Mouse (Mus musculus) neural tube, embryonic 12.5 days (tissue): Measurements from ENCODE around the gene Kctd5. TPM values are rescaled to one million over a fixed set of nuclear protein-coding genes. Genes with fewer than 3 reads are reported as not detected.

Experiments used
- ATAC-seq: fragments of 200-750 bp; cut with Nextera tagmentation; 2 replicates; pipeline ENCODE4 v1.8.0; 2017; ENCODE audit warnings: low read depth, mild to moderate bottlenecking, moderate TSS enrichment, moderate library complexity; ENCODE audit not compliant: low FRiP score
- H3K27ac ChIP-seq: fragments of 300-500 bp; sonication (generic); 2 replicates; pipeline ENCODE4 v1.5.1; 2016
- H3K27me3 ChIP-seq: fragments of 300-500 bp; sonication (generic); replicated peaks from 2 replicates; pipeline ENCODE4 v1.6.1; 2016; ENCODE audit warnings: mild to moderate bottlenecking
- H3K36me3 ChIP-seq: fragments of 300-500 bp; sonication (generic); 2 replicates; pipeline ENCODE4 v1.6.1; 2016; ENCODE audit warnings: mild to moderate bottlenecking
- H3K4me1 ChIP-seq: fragments of 300-500 bp; sonication (generic); 2 replicates; pipeline ENCODE4 v1.6.1; 2016
- H3K4me2 ChIP-seq: fragments of 300-500 bp; sonication (generic); replicated peaks from 2 replicates; pipeline ENCODE4 v1.6.1; 2016; ENCODE audit warnings: mild to moderate bottlenecking
- H3K4me3 ChIP-seq: fragments of 300-500 bp; sonication (generic); 2 replicates; pipeline ENCODE4 v1.5.1; 2016
- H3K9ac ChIP-seq: fragments of 300-500 bp; sonication (generic); 2 replicates; pipeline ENCODE4 v1.6.1; 2016; ENCODE audit warnings: mild to moderate bottlenecking
- H3K9me3 ChIP-seq: fragments of 300-500 bp; sonication (generic); 2 replicates; pipeline ENCODE4 v1.6.1; 2016; ENCODE audit warnings: mild to moderate bottlenecking
- WGBS: fragments of 180-500 bp; shearing (Covaris S2); methylation state at CpG from one replicate; pipeline ENCODE4 v1.1.7; 2016; 5-methylcytosine and 5-hydroxymethylcytosine counted together
- polyA plus RNA-seq: library from polyadenylated mRNA; unstranded; fragments of >200 nt; fragmentation: Nextera tagmentation; extraction: Ambion mirVana; gene quantifications from 2 replicates; pipeline ENCODE4 v1.2.1, GENCODE M21; 2016

Gene Kctd5
- polyA plus RNA-seq, 1 experiment from 2014 or later: 99.6 TPM

DNA sequence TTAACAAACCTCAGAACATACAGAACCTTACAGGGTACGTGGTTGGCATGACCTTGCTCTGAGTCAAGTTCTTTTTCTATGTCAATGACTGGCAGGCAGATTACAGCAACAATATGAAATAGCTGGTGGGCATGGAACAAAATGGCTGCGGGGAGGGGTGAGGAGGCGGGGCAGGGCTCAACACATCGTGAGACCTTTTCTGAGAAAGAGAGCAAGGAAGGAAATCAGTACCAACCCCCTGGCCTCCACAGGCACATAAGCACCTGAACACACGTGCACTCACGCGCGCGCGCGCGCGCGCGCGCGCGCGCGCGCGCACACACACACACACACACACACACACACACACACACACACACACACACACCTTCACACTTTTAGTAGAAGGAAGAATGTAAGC is 42.7 kb downstream of the Kctd5 start:
- Histone ChIP-seq H3K27me3 (no peaks in the 10 kb centered on the region), H3K36me3 (no peaks in the 10 kb centered on the region), H3K4me1 (no peaks in the 10 kb centered on the region), H3K27ac (no peak overlapping the region), H3K9ac (no peak overlapping the region), H3K4me2 (no peak overlapping the region), H3K4me3 (no peak overlapping the region), H3K9me3 (no peaks in the 10 kb centered on the region)
- ATAC-seq: no peak
- 90% methylated on average over 21 of the region's 22 CpGs for WGBS

DNA sequence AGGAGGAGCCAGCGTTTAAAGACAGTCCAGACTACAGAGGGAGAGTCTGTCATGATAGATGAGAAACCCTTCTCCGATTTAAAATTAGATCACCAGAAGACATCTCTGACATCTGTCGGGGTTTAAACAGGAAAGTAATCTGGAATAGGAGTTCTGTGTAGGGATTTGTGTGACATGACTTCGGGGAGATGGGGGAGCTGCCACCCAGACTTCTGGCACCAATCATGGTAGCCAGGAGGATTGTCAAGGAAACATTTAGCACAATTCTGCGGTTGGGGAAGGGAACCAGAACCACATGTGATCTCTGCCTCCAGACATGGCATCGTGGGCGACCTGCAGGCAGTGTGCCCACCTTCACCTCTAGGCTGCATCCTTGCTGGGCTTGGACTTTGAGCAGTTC is 43.8 kb downstream of the Kctd5 start:
- Histone ChIP-seq H3K9ac (no peak overlapping the region), H3K4me2 (no peak overlapping the region), H3K36me3 (no peaks in the 10 kb centered on the region), H3K4me1 (no peaks in the 10 kb centered on the region), H3K4me3 (no peak overlapping the region), H3K9me3 (no peaks in the 10 kb centered on the region), H3K27ac (no peak overlapping the region), H3K27me3 (no peaks in the 10 kb centered on the region)
- no peak for ATAC-seq
- WGBS: 85% methylated on average over 7 of the region's 7 CpGs

DNA sequence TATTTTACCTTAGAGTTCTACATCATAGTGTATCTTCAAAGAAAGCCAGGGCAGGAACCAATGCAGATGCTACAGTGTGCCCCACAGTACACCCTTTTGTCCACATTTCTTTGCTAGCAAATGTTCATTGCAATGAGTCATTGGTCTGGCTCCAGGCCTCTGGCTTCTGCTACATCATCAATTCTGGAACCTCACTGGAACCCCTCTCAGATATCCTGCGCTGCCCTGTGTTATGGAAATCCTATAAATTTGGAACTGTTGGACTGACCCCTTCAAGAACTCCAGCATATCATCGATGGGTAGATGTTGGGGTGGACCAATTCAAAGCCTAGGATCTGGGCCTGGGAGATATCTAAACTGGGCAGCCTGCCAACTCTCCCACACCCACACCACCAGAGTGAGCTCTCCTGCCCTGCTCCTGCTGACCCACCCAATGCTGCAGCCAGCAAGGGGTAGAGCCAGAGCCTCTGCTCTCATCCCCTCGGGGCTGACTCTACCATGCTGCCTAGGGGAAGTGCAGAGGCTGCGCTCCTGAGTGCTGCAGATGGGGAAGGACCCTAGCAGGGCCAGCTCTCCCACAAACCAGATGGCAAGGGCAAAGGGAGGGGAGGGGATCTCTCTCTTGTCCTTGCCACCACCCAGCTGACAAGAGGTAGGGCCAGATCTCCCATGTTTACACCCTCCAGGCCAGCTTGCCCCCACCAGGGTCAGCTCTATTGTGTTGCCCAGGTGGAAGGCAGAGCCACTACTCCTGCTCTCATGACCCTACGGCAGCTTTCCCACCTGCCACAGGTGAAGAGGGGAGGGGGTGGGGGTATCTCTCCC is 51.7 kb downstream of the Kctd5 start:
- no peaks in the 10 kb centered on the region for H3K36me3 ChIP-seq
- H3K4me2 ChIP-seq: no peak overlapping the region
- no peak for ATAC-seq
- H3K4me3 ChIP-seq: no peak overlapping the region
- H3K27me3 ChIP-seq: no peaks in the 10 kb centered on the region
- H3K4me1 ChIP-seq: no peaks in the 10 kb centered on the region
- no peaks in the 10 kb centered on the region for H3K9me3 ChIP-seq
- no peak overlapping the region for H3K9ac ChIP-seq
- WGBS: 78% methylated on average over 5 of the region's 5 CpGs
- H3K27ac ChIP-seq: no peak overlapping the region

DNA sequence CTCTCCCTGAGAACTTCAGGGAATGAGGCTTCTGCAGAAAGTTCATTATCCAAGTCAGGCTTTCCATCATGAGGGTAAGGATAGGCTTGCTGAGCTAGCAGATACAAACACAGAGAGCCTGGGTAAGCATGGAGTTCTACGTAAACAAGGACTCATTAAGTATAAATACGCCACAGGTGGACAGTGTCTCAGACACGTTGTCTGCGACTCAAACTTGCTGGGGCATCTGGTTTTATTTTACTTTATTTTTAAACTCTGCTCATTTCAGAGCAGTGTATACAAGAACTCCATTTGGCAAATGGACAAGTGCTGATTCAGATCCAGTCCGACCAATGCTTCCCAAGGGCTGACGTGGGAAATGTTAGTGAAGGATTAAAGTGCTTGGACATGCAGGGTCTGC is 52.6 kb downstream of the Kctd5 start:
- Histone ChIP-seq H3K9me3 (no peaks in the 10 kb centered on the region), H3K9ac (no peak overlapping the region), H3K36me3 (no peaks in the 10 kb centered on the region), H3K4me3 (no peak overlapping the region), H3K27ac (no peak overlapping the region), H3K4me2 (no peak overlapping the region), H3K4me1 (no peaks in the 10 kb centered on the region), H3K27me3 (no peaks in the 10 kb centered on the region)
- ATAC-seq: no peak
- WGBS: 85% methylated on average over 6 of the region's 6 CpGs

DNA sequence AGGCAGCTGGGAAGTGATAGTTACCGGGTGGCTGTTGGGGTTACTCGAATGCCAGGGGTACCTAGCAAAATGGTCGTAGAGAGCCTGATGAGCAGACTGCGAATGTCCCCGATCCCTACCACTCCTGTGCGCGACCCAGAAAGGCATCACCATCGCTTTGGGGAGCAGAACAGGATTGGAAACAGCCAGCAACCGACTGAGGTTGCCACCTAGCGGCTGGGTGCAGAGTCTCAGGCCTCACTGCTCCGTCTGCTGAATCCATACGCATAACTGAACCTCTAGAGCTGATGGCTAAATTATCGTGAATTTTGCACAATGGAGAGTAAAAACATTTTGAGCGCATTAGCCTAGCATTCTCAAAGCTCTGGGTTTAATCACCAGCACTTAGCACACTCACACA is 57.6 kb downstream of the Kctd5 start:
- no peaks in the 10 kb centered on the region for H3K4me1 ChIP-seq
- no peak for ATAC-seq
- 32% methylated on average over 14 of the region's 14 CpGs for WGBS
- no peaks in the 10 kb centered on the region for H3K9me3 ChIP-seq
- H3K36me3 ChIP-seq: no peaks in the 10 kb centered on the region
- no peak overlapping the region for H3K27ac ChIP-seq
- no peak overlapping the region for H3K9ac ChIP-seq
- H3K4me2 ChIP-seq: no peak overlapping the region
- no peak overlapping the region for H3K4me3 ChIP-seq
- no peaks in the 10 kb centered on the region for H3K27me3 ChIP-seq

DNA sequence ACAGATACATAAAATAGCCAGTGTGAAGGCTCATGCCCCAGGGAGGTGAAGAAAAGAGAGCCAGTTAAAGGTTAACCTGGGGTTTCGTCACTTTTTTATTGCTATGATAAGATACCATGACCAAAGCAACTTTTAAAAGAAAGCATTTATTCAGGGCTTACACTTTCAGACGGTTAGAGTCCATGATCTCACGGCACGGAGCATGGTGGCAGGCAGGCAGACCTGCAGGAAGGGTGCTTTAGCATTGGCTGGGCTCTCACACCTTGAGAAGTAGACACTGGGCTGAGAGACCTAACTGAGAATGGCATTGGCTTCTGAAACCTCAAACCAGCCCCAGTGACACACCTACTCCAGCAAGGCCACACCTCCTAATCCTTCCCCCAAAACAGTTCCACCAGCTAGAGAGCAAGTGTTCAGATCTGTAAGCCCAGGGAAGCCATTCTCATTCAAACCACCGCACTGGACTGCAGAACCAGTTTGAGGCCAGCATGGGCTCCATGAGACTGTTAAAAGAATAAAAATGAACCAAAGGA is 58.8 kb downstream of the Kctd5 start:
- no peaks in the 10 kb centered on the region for H3K4me1 ChIP-seq
- H3K4me2 ChIP-seq: no peak overlapping the region
- no peaks in the 10 kb centered on the region for H3K9me3 ChIP-seq
- ATAC-seq: no peak
- WGBS: 88% methylated on average over 5 of the region's 5 CpGs
- H3K27me3 ChIP-seq: no peaks in the 10 kb centered on the region
- no peak overlapping the region for H3K27ac ChIP-seq
- no peak overlapping the region for H3K9ac ChIP-seq
- no peak overlapping the region for H3K4me3 ChIP-seq
- no peaks in the 10 kb centered on the region for H3K36me3 ChIP-seq

DNA sequence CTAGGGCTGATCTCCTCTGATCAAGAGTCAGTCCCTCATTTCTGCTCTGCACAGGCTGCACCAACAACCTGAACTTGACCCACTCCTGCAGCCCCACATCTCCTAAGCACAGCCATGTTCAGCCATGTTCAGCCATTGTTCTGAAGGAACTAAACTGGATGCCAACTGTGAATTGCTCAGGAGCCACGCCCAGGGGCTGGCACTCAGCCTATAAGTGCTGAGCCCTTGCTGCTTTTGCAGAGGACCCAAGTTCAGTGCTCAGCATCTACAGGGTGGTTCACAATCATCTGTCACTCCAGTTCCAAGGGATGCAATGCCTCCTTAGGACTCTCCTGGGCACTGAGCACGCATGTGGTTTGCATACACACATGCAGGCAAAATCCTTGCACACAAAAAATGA is 60.4 kb downstream of the Kctd5 start:
- Histone ChIP-seq H3K9ac (no peak overlapping the region), H3K4me1 (no peaks in the 10 kb centered on the region), H3K4me3 (no peak overlapping the region), H3K36me3 (no peaks in the 10 kb centered on the region), H3K9me3 (no peaks in the 10 kb centered on the region), H3K27me3 (no peaks in the 10 kb centered on the region), H3K4me2 (no peak overlapping the region), H3K27ac (no peak overlapping the region)
- ATAC-seq: no peak
- WGBS: 79% methylated on average over 2 of the region's 2 CpGs

DNA sequence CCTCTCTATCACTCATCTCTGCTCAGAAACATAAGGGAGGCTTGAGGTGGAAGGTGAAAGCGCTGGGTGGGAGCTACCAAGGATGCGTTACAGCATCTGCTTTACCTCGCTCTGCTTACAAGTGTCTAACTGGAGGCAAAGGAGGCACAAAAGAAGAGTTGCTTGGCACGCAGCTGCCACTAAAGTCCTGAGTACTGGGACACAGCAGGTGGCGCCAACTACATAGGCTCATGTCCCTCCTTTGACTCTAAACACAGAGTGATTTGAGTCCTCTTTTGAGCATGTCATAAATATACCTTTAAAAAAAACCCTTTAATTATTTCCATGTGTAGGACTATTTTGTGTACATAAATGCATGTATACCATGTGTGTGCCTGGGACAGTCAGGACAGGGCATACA is 63.7 kb downstream of the Kctd5 start:
- ATAC-seq: no peak
- no peak overlapping the region for H3K27ac ChIP-seq
- no peaks in the 10 kb centered on the region for H3K4me1 ChIP-seq
- no peaks in the 10 kb centered on the region for H3K9me3 ChIP-seq
- no peaks in the 10 kb centered on the region for H3K27me3 ChIP-seq
- H3K4me2 ChIP-seq: no peak overlapping the region
- no peaks in the 10 kb centered on the region for H3K36me3 ChIP-seq
- no peak overlapping the region for H3K4me3 ChIP-seq
- WGBS: 38% methylated on average over 5 of the region's 5 CpGs
- H3K9ac ChIP-seq: no peak overlapping the region

DNA sequence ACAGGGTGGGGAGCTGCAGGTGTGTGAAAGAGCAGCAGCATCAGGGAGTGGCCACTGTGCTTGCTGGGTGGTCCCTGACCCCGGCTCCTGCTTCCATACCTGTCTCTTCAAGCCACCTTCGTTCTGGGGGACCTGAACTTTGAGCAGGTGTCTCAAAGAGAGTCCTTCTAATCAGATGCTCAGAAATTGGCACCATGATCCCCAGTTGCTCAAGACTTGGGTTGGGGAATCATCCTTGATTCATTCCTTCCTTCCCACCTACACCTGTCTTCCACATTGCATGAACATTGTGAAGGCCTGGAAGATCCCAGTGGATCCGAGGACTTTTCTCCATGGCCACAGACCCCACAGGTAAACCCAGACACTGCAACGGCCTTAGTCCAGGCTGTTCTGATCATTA is 65.2 kb downstream of the Kctd5 start:
- Histone ChIP-seq H3K4me3 (no peak overlapping the region), H3K36me3 (no peaks in the 10 kb centered on the region), H3K27me3 (no peaks in the 10 kb centered on the region), H3K4me1 (no peaks in the 10 kb centered on the region), H3K27ac (no peak overlapping the region), H3K4me2 (no peak overlapping the region), H3K9me3 (no peaks in the 10 kb centered on the region), H3K9ac (no peak overlapping the region)
- no peak for ATAC-seq
- WGBS: 75% methylated on average over 4 of the region's 4 CpGs

DNA sequence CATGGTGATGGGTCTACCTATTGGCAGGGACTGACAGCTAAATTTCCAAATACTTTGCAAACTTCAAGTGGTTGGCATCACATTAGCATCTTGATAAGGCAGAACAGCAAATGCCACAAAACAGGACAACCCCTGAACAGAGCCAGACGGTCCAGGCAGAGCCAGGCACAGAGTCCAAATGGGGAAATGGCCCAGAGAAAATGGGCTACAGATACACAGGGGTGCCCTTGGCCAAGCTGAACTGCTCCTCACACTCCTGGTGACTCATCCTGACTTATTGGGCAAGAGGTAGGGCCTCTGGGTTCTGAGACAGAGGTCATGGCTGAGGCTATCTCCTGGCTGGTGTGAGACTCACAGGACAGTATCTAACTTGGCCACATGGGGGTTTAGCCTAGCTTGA is 65.9 kb downstream of the Kctd5 start:
- no peaks in the 10 kb centered on the region for H3K9me3 ChIP-seq
- H3K4me2 ChIP-seq: no peak overlapping the region
- H3K4me3 ChIP-seq: no peak overlapping the region
- no peaks in the 10 kb centered on the region for H3K27me3 ChIP-seq
- no peak overlapping the region for H3K27ac ChIP-seq
- 81% methylated on average over 1 of the region's 1 CpGs for WGBS
- no peak overlapping the region for H3K9ac ChIP-seq
- ATAC-seq: no peak
- no peaks in the 10 kb centered on the region for H3K36me3 ChIP-seq
- H3K4me1 ChIP-seq: no peaks in the 10 kb centered on the region

DNA sequence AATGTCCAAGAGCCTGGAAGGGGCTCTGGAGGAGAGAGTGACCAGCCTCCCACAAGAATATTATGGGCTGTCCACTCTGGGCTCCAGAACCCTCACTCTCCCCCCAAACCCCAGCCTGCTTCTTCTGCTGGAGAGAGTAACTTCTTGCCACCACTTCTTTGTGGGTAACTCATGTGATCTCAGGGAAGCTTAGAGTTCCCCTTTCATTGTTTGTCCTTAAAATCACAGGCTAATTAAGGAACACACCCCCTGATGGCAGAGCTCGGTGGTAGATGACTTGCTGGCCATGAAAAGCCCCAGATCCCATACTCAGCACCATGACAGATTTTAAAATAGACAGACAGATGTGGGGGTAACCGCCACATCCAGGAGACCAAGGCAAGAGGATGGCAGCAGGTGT is 66.4 kb downstream of the Kctd5 start:
- H3K4me2 ChIP-seq: no peak overlapping the region
- H3K27ac ChIP-seq: no peak overlapping the region
- H3K36me3 ChIP-seq: no peaks in the 10 kb centered on the region
- no peak overlapping the region for H3K4me3 ChIP-seq
- no peaks in the 10 kb centered on the region for H3K27me3 ChIP-seq
- no peaks in the 10 kb centered on the region for H3K4me1 ChIP-seq
- no peak for ATAC-seq
- H3K9ac ChIP-seq: no peak overlapping the region
- WGBS: 46% methylated on average over 2 of the region's 2 CpGs
- no peaks in the 10 kb centered on the region for H3K9me3 ChIP-seq

DNA sequence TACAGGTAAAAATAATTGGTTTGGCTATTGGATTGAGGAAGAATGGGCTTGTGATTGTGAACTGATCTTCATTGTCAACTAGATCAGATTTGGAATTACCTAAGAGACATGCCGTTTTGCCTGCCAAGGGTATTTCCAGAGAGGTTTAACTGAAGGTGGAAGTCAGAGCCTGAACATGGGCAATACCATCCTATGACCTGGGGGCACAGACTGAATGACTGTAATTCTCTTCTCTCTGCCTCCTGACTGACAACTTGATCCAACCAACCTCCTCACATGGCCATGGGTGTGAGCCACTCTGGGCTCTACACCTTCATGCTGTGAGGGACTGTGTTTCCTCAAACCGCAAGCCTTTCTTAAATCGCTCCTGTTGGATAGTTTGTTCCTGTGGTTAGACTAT is 68.2 kb downstream of the Kctd5 start:
- no peak overlapping the region for H3K9ac ChIP-seq
- H3K27ac ChIP-seq: no peak overlapping the region
- H3K4me2 ChIP-seq: no peak overlapping the region
- H3K27me3 ChIP-seq: no peaks in the 10 kb centered on the region
- WGBS: 96% methylated on average over 3 of the region's 3 CpGs
- no peaks in the 10 kb centered on the region for H3K9me3 ChIP-seq
- no peak overlapping the region for H3K4me3 ChIP-seq
- H3K36me3 ChIP-seq: no peaks in the 10 kb centered on the region
- no peak for ATAC-seq
- no peaks in the 10 kb centered on the region for H3K4me1 ChIP-seq

DNA sequence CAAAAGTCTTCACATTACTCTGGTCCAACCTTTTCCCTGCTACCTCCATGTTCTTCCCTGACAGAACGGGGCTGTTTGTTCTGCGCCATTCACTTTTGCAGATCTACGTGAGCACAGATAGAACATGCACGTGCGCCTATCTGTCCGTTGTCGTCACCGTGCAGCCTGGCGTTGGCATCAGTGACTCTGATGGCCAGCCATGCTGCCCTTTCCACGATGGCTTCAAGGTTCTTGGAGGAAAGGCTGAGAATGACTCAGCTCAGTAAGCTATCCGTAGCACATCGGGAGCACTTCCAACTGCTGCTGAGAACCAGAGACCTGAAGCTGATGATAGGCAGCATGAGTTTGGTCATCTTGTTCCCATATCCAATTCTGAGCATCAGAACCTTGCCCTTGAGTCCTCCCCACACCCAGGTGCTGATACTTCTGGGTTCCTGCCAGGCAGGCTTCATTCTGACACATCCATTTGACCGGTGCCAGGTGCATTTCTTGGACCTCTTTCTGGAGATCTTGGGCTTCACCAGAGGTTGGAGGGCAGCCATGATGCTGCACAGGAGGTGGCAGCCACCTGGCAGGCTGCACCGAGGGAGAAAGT is 69.1 kb downstream of the Kctd5 start:
- H3K36me3 ChIP-seq: no peaks in the 10 kb centered on the region
- H3K9me3 ChIP-seq: no peaks in the 10 kb centered on the region
- no peak overlapping the region for H3K4me3 ChIP-seq
- no peak overlapping the region for H3K9ac ChIP-seq
- ATAC-seq: no peak
- no peaks in the 10 kb centered on the region for H3K27me3 ChIP-seq
- 93% methylated on average over 14 of the region's 14 CpGs for WGBS
- no peak overlapping the region for H3K4me2 ChIP-seq
- H3K4me1 ChIP-seq: no peaks in the 10 kb centered on the region
- H3K27ac ChIP-seq: no peak overlapping the region
